Mouse (Mus musculus): ENCODE data around the gene Srrm1. TPM values are rescaled to one million over a fixed set of nuclear protein-coding genes. Genes with fewer than 3 reads are reported as not detected.
A peak's percentile ranks its signal among the peaks of the same experiment; 100 is the strongest.

The Srrm1 gene
- total RNA-seq (2021) = 10 to 100 TPM; 74.7 to 82.1 TPM
- long read RNA-seq, experiment 1, transcript Srrm1-208 (18 exons, 3,152 nt) = major isoform, 8 of 42 reads
- long read RNA-seq, experiment 1, partial matches to known transcripts = 14 of 42 reads
- long read RNA-seq, experiment 1, other reads (novel, unspliced or antisense) = 16 of 42 reads
- long read RNA-seq, experiment 2, partial matches to known transcripts = 15 of 32 reads
- long read RNA-seq, experiment 2, other reads (novel, unspliced or antisense) = 11 of 32 reads

DNA sequence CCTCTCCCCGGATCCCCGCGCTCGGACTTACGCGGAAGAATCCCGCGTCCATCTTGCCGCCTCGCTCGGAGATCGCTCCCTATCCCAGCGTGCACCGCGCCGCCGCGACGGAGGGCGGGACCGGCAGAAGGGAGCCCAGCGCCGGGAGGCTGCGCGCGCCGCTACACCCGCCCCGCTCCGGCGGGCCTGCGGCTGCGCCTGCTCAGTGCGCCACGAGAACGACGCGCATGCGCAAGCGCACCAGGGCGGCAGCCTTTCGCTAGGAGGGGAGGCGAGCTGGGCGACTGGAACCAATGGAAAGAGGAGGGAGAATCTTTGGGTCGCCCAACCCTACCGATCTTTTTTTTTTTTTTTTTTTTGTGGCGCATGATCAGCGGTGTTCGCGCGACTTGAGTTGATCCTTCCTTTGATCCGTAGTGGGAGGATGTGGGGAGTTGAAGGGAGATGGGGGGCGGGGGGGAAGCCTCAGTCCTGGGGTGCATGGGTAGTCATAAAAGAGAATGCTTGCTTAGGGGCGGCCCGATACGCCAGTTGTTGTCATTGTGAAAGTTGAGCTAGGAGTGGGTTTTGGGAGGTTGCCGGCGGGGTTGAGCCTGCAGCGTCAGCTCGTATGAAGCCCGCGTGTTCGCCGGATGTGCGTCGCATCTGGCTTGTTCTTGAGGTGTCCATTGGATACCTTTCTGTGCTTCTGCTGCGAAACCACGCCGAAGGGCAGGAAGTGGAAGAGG lies at the start of gene Srrm1:
Srrm1 (minus strand) TSS at position 256 of the 728 bp plus-strand sequence.
- DNase-seq = peak; percentile 100
- intact Hi-C loops (cut with DNase I) = no loop called here

DNA sequence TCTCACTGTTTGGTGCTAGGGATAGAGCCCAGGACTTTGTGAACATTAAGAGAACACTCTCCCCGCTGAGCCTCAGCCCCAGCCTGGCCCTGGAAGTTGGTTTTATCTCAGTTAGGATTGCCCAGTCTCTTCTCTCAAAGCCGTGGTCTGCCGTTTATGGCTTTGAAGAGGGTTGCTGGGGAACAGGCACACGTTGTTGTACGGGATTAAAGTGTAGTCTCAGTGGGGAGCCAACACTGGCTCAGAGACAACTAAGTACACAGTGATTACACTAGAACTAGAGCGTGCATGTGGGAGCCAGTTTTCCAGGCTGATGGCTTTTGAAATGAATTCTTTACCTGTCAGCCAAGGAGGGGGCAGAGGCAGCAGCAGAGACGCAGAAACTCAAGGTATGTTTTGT lies 48.8 kb upstream of the Srrm1 start:
- intact Hi-C loops (cut with DNase I) = no loop called here
- DNase-seq = no peak

DNA sequence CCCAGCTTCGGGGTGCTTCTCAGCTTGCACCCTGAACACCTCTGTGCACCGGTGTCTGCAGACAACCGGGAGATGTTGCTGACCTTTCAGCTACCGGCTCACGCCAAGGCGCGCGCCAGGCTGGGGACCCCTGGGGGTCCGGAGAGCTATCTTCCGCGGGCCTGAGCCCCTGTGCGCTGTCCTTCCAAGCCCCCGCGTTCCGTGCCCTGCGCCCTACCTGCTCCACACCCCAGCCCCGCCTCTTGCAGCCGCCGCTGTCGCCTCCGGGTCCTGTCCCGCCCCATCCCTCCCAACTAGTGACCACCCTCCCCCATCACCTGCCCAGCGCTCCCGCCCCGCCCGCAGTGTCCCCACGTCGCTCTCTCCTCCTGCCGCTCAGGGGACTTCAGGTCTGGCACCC lies 44.9 kb upstream of the Srrm1 start, which contains the start of gene Ncmap:
Ncmap (minus strand) TSS at position 237 of the 400 bp plus-strand sequence.
- intact Hi-C loops (cut with DNase I) = no loop called here

DNA sequence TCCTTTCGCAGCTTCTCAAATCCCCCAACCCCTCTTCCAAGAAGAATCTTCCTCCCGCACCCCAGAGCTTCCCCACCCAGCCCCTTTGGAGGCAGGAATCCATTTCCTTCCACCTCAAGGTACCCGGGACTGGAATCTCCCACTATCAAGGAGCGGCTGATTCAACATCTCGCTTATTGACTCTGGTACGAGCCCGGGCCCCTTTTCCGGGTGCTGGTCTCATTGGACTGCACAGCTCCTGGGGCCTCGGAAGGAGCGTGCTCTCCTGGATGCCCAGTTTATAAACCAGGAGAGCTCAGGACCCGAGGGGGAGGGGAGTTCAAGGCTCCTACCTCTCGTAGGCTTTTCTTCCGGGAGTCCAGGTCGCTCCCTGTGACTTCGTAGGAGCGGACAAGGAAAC lies 44.4 kb upstream of the Srrm1 start:
- intact Hi-C loops (cut with DNase I) = no loop called here
- DNase-seq = no peak

More for the DNA sequence above, 44.9 kb upstream of the Srrm1 start, which contains the start of gene Ncmap:
- no peak for DNase-seq

DNA sequence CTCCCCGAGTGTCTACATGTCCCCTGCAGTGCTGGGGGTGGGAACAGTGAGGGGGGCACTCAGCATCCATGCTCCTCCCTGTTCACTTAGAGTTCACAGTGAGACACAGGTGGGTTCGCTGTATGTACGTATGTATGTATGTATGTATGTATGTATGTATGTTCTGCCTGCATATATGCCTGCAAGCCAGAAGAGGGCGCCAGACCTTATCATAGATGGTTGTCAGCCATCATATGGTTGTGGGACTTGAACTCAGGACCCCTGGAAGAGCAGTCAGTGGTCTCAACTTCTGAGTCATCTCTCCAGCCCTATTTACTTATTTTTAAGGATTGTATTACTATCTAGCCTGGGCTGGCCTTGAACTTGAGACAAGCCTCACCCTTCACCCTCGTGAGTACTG lies 43.2 kb upstream of the Srrm1 start:
- intact Hi-C loops (cut with DNase I) = no loop called here
- DNase-seq = no peak

GRCm38 (mm10) chr4:135395375-135395774 lies 42.3 kb upstream of the Srrm1 start:
- no peak for DNase-seq
- intact Hi-C loops (cut with DNase I) = no loop called here

DNA sequence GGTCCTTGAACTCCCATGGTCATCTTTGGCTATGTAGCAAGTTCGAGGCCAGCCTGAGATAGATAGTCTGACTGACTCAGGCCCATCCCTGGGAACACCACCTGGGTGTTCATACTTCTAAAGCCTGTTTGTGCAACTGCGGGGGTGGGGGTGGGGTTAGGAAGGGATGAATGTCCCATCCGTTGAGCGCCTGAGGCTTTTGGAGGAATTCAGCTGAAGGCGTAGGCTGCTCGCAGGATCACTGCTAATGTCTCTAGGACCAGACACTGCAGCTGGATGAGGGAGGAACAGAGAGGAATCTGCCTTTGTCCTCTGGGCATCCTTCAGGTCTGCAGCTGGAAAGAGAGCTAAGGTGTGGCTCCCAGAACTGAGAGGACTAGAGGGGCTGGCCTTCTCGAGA lies 41.5 kb upstream of the Srrm1 start:
- intact Hi-C loops (cut with DNase I) = no loop called here
- no peak for DNase-seq

DNA sequence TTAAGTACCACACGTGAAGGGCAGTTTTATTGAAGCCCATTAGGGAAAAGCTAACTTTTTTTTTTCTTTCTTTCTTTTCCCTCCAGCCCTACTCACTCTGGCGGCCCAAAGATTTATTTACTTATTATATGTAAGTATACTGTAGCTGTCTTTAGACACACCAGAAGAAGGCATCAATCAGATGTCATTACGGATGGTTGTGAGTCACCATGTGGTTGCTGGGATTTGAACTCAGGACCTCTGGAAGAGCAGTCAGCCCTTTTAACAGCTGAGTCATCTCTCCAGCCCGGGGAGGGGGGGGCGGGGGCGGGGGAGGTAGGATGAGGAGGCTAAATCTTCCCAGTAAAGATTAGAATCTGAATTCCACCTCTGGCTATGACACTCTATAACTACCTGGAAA lies 40.3 kb upstream of the Srrm1 start:
- DNase-seq = no peak
- intact Hi-C loops (cut with DNase I) = no loop called here

DNA sequence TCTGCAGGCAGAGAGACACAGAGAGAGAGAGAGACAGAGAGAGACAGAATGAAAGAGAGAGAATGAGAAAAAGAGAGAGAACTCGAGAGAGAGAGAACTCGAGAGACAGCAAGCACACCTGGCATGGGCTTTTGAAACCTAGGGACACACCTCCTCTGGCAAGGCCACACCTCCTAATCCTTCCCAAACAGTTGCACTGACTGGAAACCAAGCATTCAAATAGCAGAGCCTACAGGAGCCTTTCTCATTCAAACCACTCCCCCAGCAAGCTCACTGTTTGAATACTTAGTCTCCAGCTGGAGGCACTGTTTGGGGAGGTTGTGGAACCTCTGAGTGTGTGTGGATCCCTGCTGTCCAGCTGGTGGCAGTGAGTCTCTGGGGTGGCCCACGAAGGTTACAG lies 39.7 kb upstream of the Srrm1 start:
- intact Hi-C loops (cut with DNase I) = no loop called here
- DNase-seq = no peak

DNA sequence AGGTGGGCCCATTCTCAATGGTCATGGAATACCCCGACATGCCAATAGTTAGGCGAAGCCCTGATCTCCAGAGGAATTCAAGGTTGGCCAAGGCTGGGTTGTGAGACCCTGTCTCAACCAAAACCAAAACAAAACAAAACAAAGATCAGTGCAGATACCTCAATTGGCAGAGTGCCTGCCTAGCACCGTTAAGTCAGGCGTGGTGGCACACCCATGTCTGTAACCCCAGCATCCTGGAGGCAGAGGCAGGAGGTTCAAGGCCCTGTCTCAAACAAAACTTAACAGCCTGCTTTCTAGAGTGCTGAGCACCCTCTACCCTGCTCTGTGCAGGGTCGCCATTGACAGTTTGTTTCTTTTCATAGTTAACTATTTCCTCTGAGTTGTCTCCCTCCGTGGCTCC lies 37.9 kb upstream of the Srrm1 start:
- intact Hi-C loops (cut with DNase I) = no loop called here
- DNase-seq = no peak

DNA sequence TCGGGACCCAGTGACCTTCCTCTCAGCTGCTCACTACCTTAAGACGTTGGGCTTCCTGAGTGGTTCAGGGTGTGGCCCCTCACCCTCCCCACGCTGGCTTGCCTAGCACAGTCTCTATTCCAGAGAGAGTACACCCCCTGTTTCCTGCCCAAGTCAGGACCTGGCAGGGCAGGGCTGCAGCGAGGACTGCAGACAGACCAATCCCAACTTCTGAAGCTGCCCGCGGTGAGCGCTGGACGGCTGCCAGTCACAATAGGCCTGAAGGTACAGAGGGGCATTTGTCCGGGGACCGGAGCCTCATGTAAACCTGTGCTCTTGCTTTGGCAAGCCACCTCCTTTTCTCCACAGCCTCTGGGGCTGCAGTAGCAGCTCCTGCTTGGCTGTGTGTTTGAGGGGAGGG lies 32.5 kb upstream of the Srrm1 start:
- peak in 1 of 2 experiments; percentile 14 for DNase-seq
- intact Hi-C loops (cut with DNase I) = no loop called here

GRCm38 (mm10) chr4:135382316-135382715 lies 29.2 kb upstream of the Srrm1 start:
- DNase-seq = peak; percentile 76 to 86
- intact Hi-C loops (cut with DNase I) = loop anchor here (1.0 to 5.0 kb wide), 2 partner anchors 29 to 115 kb away; partner anchors contain the start of gene Nipal3

- DNase-seq = no peak
- intact Hi-C loops (cut with DNase I) = loop anchor here (5.0 kb wide), 1 partner anchor 116 kb away; the partner anchor contains the start of gene Nipal3
These were observed 28.2 kb upstream of the Srrm1 start for GRCm38 (mm10) chr4:135381355-135381754.

- no peak for DNase-seq
- intact Hi-C loops (cut with DNase I) = no loop called here
These were observed 24.1 kb upstream of the Srrm1 start for GRCm38 (mm10) chr4:135377241-135377640.

GRCm38 (mm10) chr4:135375444-135375843 lies 22.3 kb upstream of the Srrm1 start:
- DNase-seq = no peak
- intact Hi-C loops (cut with DNase I) = no loop called here

GRCm38 (mm10) chr4:135373299-135373698 lies 20.2 kb upstream of the Srrm1 start:
- intact Hi-C loops (cut with DNase I) = no loop called here
- no peak for DNase-seq

DNA sequence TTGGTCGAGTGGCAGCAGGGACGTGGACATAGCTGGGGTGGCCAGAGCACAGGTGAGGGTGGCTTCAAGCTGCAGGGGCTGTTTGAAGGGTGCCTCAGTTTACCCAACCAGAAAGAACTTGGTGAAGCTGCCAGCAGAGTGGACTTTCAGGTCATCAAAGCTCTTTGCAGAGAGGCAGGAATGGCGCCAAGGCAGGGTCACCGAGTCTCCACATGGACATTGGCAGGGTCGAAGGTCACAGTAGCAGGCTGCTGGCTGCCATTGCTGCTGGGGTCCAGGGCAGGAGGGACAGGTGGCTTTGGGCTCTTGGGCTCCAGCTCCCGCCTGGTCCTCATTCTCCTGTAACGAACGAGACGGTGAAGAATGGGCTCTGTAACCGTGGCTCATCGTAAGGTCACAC lies 17.3 kb upstream of the Srrm1 start:
- no peak for DNase-seq
- intact Hi-C loops (cut with DNase I) = no loop called here

- no peak for DNase-seq
- intact Hi-C loops (cut with DNase I) = no loop called here
These were observed 9.7 kb upstream of the Srrm1 start for GRCm38 (mm10) chr4:135362828-135363227.

DNA sequence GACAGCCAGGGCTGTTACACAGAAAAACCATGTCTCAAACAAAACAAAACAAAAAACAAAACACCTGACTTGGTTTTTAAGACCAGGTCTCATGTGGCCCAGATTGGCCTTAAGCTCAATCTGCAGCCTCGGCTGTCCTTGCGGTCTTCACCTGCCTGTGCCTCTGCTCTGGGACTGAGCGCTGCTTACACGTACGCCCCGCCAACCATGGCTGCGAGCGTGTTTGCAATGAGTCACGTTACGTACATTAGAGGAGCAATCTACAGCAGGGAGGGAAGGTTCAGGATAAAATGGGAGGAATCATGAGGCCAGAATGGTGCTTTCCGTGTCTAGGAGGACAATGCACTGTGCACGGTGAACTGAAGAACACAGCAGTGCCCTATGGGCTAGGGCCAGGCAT lies 8.6 kb upstream of the Srrm1 start:
- intact Hi-C loops (cut with DNase I) = no loop called here
- DNase-seq = no peak

- DNase-seq = peak in 1 of 2 experiments; percentile 44
- intact Hi-C loops (cut with DNase I) = loop anchor here (2.0 to 5.0 kb wide), 2 partner anchors 54 to 309 kb away; no protein-coding TSS in a partner anchor
These were observed 5.6 kb upstream of the Srrm1 start for GRCm38 (mm10) chr4:135358736-135359135.

- DNase-seq = no peak
- intact Hi-C loops (cut with DNase I) = loop anchor here (5.0 kb wide), 1 partner anchor 310 kb away; no protein-coding TSS in a partner anchor
These were observed 4.2 kb upstream of the Srrm1 start for GRCm38 (mm10) chr4:135357221-135357920.
